Mouse (Mus musculus) midbrain, embryonic 15.5 days (tissue): ENCODE results near the gene Nme8. TPM values are rescaled to one million over a fixed set of nuclear protein-coding genes. Genes with fewer than 3 reads are reported as not detected.

Experiments
- ATAC-seq: fragments of 200-750 bp; cut with Nextera tagmentation; replicated peaks from 2 replicates; pipeline ENCODE4 v1.8.0; 2017; ENCODE audit warnings: moderate TSS enrichment
- H3K27ac ChIP-seq: fragments of 300-500 bp; sonication (generic); 2 replicates; pipeline ENCODE4 v1.5.1; 2015; ENCODE audit warnings: mild to moderate bottlenecking, inconsistent platforms
- H3K27me3 ChIP-seq: fragments of 300-500 bp; sonication (generic); replicated peaks from 2 replicates; pipeline ENCODE4 v1.6.1; 2015; ENCODE audit warnings: inconsistent platforms
- H3K36me3 ChIP-seq: fragments of 300-500 bp; sonication (generic); replicated peaks from 2 replicates; pipeline ENCODE4 v1.6.1; 2015; ENCODE audit warnings: inconsistent platforms
- H3K4me1 ChIP-seq: fragments of 300-500 bp; sonication (generic); 2 replicates; pipeline ENCODE4 v1.6.1; 2015; ENCODE audit warnings: inconsistent platforms
- H3K4me2 ChIP-seq: fragments of 300-500 bp; sonication (generic); 2 replicates; pipeline ENCODE4 v1.6.1; 2015; ENCODE audit warnings: inconsistent platforms, mild to moderate bottlenecking, moderate library complexity
- H3K4me3 ChIP-seq: fragments of 300-500 bp; sonication (generic); 2 replicates; pipeline ENCODE4 v1.5.1; 2015; ENCODE audit warnings: mild to moderate bottlenecking, inconsistent platforms
- H3K9ac ChIP-seq: fragments of 300-500 bp; sonication (generic); 2 replicates; pipeline ENCODE4 v1.6.1; 2015; ENCODE audit warnings: mild to moderate bottlenecking, inconsistent platforms
- H3K9me3 ChIP-seq: fragments of 300-500 bp; sonication (generic); 2 replicates; pipeline ENCODE4 v1.6.1; 2016; ENCODE audit warnings: inconsistent platforms
- WGBS: fragments of 180-500 bp; shearing (Covaris S2); methylation state at CpG from one replicate; pipeline ENCODE4 v1.1.7; 2015; ENCODE audit warnings: mixed read lengths; 5-methylcytosine and 5-hydroxymethylcytosine counted together
- polyA plus RNA-seq: library from polyadenylated mRNA; unstranded; fragments of >200 nt; fragmentation: Nextera tagmentation; extraction: Ambion mirVana; gene quantifications from 2 replicates; pipeline ENCODE4 v1.2.1, GENCODE M21; 2015

Gene Nme8
- polyA plus RNA-seq, 1 experiment from 2014 or later = 0.15 TPM

- 66% methylated on average over 3 of the region's 3 CpGs for WGBS
Measured at GRCm38 (mm10) chr13:19689971-19690370, 7.6 kb downstream of the Nme8 start.

DNA sequence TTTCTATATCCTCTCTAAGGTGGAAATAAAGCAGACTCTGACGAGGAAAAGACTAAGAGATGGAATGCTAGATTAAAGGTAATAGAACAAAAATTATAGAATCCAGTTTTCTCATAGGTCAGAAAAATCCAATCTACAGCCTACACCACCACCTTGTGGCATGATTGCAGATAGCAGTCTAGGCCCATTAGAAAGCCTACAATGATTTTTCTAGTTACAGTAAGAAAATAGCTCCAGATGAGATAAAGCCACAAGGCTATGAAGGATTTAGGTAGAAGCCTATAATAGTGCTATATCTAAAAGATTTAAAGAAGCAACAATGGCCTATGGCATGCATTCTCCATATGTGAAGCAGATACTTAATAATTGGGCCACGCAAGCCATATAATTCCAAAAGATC lies 13.6 kb downstream of the Nme8 start:
- H3K27ac ChIP-seq = no peak overlapping the region
- H3K9me3 ChIP-seq = no peaks in the 10 kb centered on the region
- no peak overlapping the region for H3K9ac ChIP-seq
- 55% methylated on average over 2 of the region's 2 CpGs for WGBS
- no peaks in the 10 kb centered on the region for H3K27me3 ChIP-seq
- H3K4me2 ChIP-seq = no peak overlapping the region
- H3K36me3 ChIP-seq = no peaks in the 10 kb centered on the region
- ATAC-seq = peak; percentile 68; the same call in 1 of the 2 replicates
- H3K4me1 ChIP-seq = no peaks in the 10 kb centered on the region
- no peak overlapping the region for H3K4me3 ChIP-seq

More at GRCm38 (mm10) chr13:19689971-19690370, 7.6 kb downstream of the Nme8 start:
- Histone ChIP-seq H3K36me3 (no peaks in the 10 kb centered on the region), H3K4me3 (no peak overlapping the region), H3K27ac (no peak overlapping the region), H3K9ac (no peak overlapping the region), H3K4me1 (no peaks in the 10 kb centered on the region), H3K4me2 (no peak overlapping the region), H3K27me3 (no peaks in the 10 kb centered on the region), H3K9me3 (no peaks in the 10 kb centered on the region)
- ATAC-seq = no peak

DNA sequence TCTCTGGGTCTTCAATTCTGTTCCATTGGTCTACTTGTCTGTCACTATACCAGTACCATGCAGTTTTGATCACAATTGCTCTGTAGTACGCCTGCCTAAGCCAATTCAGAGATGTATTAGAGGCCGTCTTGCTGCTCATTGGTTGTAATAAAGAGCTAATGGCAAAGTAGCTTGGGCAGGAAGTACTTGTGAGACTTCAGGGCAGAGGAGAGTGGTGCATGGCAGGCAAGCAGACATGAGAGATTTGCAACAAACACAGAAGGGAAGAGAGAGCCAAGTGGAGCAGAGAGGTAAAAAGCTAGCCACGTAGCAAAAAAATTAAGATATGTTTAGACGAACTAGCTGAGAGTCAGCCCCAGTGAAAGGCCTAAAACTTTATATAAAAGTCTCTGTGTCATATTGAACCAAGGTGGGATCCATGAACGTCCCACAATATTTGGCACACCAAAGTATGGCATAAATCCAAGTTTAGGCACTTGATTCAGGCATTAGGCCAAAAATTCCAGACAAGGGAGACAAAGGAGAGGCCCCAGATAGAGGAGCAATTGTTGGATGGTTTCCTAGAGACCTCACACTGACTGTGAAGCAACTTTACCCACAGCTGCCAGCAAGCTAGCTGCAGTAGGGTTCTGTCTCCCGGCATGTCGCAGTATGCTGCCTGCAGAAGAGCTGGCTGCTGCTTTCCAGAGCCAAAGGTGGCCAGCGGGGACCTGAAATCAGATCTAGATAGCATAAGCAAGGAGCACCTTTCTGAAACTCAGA lies 14.5 kb downstream of the Nme8 start:
- Histone ChIP-seq H3K4me1 (no peaks in the 10 kb centered on the region), H3K9ac (no peak overlapping the region), H3K4me3 (no peak overlapping the region), H3K36me3 (no peaks in the 10 kb centered on the region), H3K9me3 (no peaks in the 10 kb centered on the region), H3K4me2 (no peak overlapping the region), H3K27ac (peak overlapping the region; percentile 65; the same call in 1 of the 2 replicates), H3K27me3 (no peaks in the 10 kb centered on the region)
- 40% methylated on average over 8 of the region's 8 CpGs for WGBS
- peak; percentile 93 for ATAC-seq

GRCm38 (mm10) chr13:19674601-19675000 lies 23.0 kb downstream of the Nme8 start:
- Histone ChIP-seq H3K4me3 (no peak overlapping the region), H3K36me3 (no peaks in the 10 kb centered on the region), H3K27me3 (no peaks in the 10 kb centered on the region), H3K9me3 (no peaks in the 10 kb centered on the region), H3K27ac (no peak overlapping the region), H3K9ac (no peak overlapping the region), H3K4me2 (no peak overlapping the region), H3K4me1 (no peaks in the 10 kb centered on the region)
- ATAC-seq = no peak

- H3K4me3 ChIP-seq = no peak overlapping the region
- no peak overlapping the region for H3K27ac ChIP-seq
- H3K9me3 ChIP-seq = no peaks in the 10 kb centered on the region
- WGBS = 70% methylated on average over 3 of the region's 3 CpGs
- no peak overlapping the region for H3K9ac ChIP-seq
- H3K27me3 ChIP-seq = no peaks in the 10 kb centered on the region
- no peak overlapping the region for H3K4me2 ChIP-seq
- H3K36me3 ChIP-seq = no peaks in the 10 kb centered on the region
- no peak for ATAC-seq
- no peaks in the 10 kb centered on the region for H3K4me1 ChIP-seq
Measured at GRCm38 (mm10) chr13:19674025-19674424, 23.6 kb downstream of the Nme8 start.

DNA sequence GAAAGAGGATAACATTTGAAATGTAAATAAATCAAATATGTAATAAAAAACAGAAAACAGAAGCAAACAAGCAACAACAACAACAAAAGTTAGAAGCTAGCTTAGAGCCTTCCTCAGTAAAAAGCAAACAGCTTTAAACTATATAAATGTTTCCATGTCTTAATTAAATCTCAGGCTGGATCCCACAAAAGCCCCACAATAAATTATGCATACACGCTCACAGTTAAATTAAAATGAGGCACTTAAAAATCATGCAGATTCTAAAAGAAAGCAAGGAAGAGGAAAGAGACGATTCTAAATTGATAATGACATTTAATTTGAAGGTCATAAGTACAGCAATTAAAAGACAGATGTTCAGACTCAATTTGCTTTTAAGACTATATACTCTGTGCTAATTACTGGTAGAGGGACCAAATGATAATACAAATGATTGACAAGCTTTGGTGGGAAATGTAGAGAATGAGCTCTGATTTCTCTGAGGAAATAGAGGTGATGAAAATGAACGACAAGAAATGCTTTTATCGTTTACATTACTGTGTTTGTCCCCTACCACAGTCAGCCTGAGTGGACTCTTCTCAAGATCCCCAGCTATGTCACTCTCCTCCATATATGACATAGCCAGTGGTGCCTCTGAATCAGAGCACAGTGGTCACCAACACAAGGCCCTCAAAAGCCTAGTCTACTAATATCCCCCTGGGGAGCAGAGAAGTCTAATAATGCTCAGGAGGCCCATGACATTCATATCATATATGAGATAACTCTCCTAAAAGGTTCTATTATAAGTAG lies 29.0 kb downstream of the Nme8 start:
- no peak overlapping the region for H3K4me3 ChIP-seq
- H3K9ac ChIP-seq = no peak overlapping the region
- H3K27ac ChIP-seq = no peak overlapping the region
- no peaks in the 10 kb centered on the region for H3K4me1 ChIP-seq
- WGBS = 67% methylated on average over 4 of the region's 4 CpGs
- ATAC-seq = no peak
- H3K36me3 ChIP-seq = no peaks in the 10 kb centered on the region
- H3K9me3 ChIP-seq = no peaks in the 10 kb centered on the region
- H3K27me3 ChIP-seq = no peaks in the 10 kb centered on the region
- no peak overlapping the region for H3K4me2 ChIP-seq

DNA sequence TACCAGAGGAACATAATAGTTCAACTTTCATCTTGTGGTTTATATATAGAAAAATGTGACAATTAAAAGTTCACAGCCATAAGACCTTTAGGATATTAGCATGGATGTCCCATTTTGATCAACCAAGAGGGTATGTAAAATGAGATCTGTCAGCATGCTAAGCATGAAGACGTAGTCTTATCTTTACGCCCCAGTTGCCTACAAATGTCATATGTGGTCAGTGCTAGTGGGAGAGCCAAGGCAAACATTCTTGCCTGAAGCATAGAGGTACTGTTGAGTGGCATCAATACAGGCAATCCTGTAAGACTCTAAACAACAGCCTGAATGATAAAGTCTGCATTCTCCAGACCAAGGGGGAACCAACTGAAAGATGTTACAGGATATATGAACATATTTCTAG lies 45.2 kb downstream of the Nme8 start:
- Histone ChIP-seq H3K4me1 (no peaks in the 10 kb centered on the region), H3K4me2 (no peak overlapping the region), H3K36me3 (no peaks in the 10 kb centered on the region), H3K27ac (no peak overlapping the region), H3K9me3 (no peaks in the 10 kb centered on the region), H3K9ac (no peak overlapping the region), H3K27me3 (no peaks in the 10 kb centered on the region), H3K4me3 (no peak overlapping the region)
- ATAC-seq = no peak
- 91% methylated on average over 2 of the region's 2 CpGs for WGBS

DNA sequence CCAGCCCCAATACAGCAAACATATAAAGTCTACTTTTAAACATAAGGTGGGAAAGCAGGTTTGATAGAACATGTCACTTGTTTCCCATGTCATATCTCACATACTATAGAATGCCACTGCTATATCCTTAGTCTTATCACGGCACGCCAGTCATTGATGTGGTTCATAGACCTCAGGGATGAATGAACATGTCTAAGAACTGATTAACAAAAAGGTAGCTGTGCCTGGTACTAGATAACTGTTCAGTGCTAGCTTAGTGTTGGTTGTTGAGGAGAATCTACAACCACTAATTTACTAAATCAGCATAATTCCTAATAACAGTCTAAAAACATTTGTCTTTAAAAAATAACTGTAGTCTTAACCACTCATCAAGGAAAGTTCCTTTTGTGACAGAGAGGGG lies 47.8 kb downstream of the Nme8 start:
- H3K36me3 ChIP-seq = no peaks in the 10 kb centered on the region
- no peaks in the 10 kb centered on the region for H3K4me1 ChIP-seq
- no peak for ATAC-seq
- H3K4me2 ChIP-seq = no peak overlapping the region
- no peaks in the 10 kb centered on the region for H3K27me3 ChIP-seq
- no peaks in the 10 kb centered on the region for H3K9me3 ChIP-seq
- H3K27ac ChIP-seq = no peak overlapping the region
- H3K4me3 ChIP-seq = no peak overlapping the region
- WGBS = 95% methylated on average over 2 of the region's 2 CpGs
- H3K9ac ChIP-seq = no peak overlapping the region

- Histone ChIP-seq H3K9me3 (no peaks in the 10 kb centered on the region), H3K27ac (no peak overlapping the region), H3K36me3 (no peaks in the 10 kb centered on the region), H3K4me2 (no peak overlapping the region), H3K9ac (no peak overlapping the region), H3K4me3 (no peak overlapping the region), H3K27me3 (no peaks in the 10 kb centered on the region), H3K4me1 (no peaks in the 10 kb centered on the region)
- WGBS = 77% methylated on average over 2 of the region's 2 CpGs
- ATAC-seq = no peak
Measured at GRCm38 (mm10) chr13:19644225-19644624, 53.4 kb downstream of the Nme8 start.

- Histone ChIP-seq H3K4me2 (no peak overlapping the region), H3K4me1 (no peaks in the 10 kb centered on the region), H3K9me3 (no peaks in the 10 kb centered on the region), H3K27ac (no peak overlapping the region), H3K4me3 (no peak overlapping the region), H3K36me3 (no peaks in the 10 kb centered on the region), H3K9ac (no peak overlapping the region), H3K27me3 (no peaks in the 10 kb centered on the region)
- 89% methylated on average over 1 of the region's 1 CpGs for WGBS
- ATAC-seq = no peak
Measured at GRCm38 (mm10) chr13:19643519-19643918, 54.1 kb downstream of the Nme8 start.

DNA sequence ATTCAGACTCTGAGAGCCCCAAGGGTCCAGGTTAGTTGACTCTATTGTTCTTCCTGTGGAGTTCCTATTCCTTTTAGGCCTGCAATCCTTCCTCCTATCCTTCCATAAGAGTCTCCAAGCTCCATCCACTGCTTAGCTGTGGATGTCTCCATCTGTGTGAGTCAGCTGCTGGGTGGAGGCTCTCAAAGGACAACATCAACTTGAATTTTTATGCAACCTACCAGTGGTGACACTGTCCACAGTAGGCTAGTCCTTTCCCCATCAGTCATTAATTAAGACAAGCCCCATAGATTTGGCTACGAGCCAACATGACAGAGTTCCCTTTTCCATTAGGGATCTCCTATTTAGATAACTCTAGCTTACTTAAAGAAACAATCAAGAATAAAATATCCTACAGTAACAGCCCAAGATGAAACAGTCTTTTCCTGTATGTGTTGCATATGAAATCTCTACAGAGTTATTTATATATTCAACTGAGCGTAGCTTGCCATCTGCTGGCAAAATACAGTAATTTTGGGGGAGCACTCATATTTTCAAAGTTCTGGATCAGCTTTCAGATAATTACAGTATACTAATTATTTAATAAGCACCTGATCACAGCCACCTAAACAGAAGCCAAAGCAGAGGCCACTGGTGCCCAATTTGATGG lies 57.3 kb downstream of the Nme8 start:
- no peaks in the 10 kb centered on the region for H3K4me1 ChIP-seq
- H3K9me3 ChIP-seq = no peaks in the 10 kb centered on the region
- no peak overlapping the region for H3K4me3 ChIP-seq
- no peak overlapping the region for H3K4me2 ChIP-seq
- 0 out of 2 replicates have a peak, but pooled peaks have one; percentile 66 for ATAC-seq
- 85% methylated on average over 2 of the region's 2 CpGs for WGBS
- H3K27me3 ChIP-seq = no peaks in the 10 kb centered on the region
- H3K9ac ChIP-seq = no peak overlapping the region
- no peaks in the 10 kb centered on the region for H3K36me3 ChIP-seq
- no peak overlapping the region for H3K27ac ChIP-seq

GRCm38 (mm10) chr13:19636131-19636530 lies 61.5 kb downstream of the Nme8 start:
- Histone ChIP-seq H3K9ac (no peak overlapping the region), H3K4me1 (no peaks in the 10 kb centered on the region), H3K27ac (no peak overlapping the region), H3K36me3 (no peaks in the 10 kb centered on the region), H3K9me3 (no peaks in the 10 kb centered on the region), H3K27me3 (no peaks in the 10 kb centered on the region), H3K4me3 (no peak overlapping the region), H3K4me2 (no peak overlapping the region)
- no peak for ATAC-seq
- WGBS = 80% methylated on average over 4 of the region's 4 CpGs
